Mouse (Mus musculus): ENCODE results near the gene Chchd6. TPM values are rescaled to one million over a fixed set of nuclear protein-coding genes. Genes with fewer than 3 reads are reported as not detected.

Gene Chchd6
- polyA plus RNA-seq, 1 experiment from 2014 or later = 63.0 TPM

DNA sequence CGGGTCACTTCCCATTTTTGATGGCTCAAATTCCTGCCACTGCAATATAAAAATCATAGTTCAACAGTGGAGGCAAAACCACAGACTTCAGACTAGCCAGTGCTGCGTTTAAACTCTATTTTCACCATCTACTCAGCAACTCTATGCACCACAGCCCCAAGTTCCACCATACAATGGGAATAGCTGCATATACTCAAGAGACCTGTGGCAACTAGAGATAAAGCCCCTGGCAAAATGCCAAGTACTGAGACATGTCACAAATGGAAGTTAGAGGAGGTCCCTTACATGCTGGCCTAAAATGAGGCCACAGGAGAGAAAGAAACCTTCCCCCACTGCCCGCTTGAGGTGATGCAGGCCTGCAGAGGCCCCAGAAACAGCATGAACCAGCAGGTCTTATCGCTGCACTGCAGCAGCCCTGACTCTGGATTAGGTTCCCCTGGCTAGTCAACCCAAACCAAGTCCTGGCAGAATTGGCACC is 139.9 kb downstream of the Chchd6 start:
- DNase-seq (ENCODE audit: low spot score) = no peak
- WGBS = 83% methylated on average over 4 of the region's 4 CpGs
- no peaks in the 10 kb centered on the region for H3K27me3 ChIP-seq (ENCODE audit: control insufficient read depth, insufficient read depth, low read length)

DNA sequence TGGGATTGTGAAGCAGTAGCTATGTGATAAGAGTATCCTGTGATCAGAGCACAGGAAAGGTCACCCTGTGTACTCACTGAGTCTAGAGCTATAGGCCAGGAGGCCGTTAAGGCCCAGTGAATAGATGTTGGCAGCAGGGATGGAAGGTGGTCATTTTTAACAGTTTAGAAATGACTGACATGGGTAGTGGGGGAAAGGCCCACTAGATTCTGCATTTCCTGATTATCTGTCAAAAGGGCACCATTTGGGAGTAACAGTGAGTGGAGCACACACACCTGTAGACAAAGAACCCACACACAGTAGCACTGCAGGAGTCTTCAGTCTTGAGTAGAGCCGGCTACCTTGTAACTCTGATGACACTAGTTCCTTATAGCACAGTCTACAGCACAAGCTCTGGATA is 141.0 kb downstream of the Chchd6 start:
- H3K4me2 ChIP-seq (ENCODE audit: low read depth, low read length) = no peak overlapping the region
- no peaks in the 10 kb centered on the region for H3K9me3 ChIP-seq (replicated peaks; ENCODE audit: control insufficient read depth, low read length)
- H3K4me1 ChIP-seq (ENCODE audit: control insufficient read depth, insufficient read depth, low read length) = no peaks in the 10 kb centered on the region
- H3K36me3 ChIP-seq (replicated peaks; ENCODE audit: control insufficient read depth, insufficient read depth, low read depth, low read length) = no peaks in the 10 kb centered on the region
- no peak overlapping the region for H3K27ac ChIP-seq (replicated peaks; ENCODE audit: low read depth, low read length)
- no peak for DNase-seq (ENCODE audit: low spot score)
- ATAC-seq (replicated peaks; ENCODE audit: insufficient number of reproducible peaks, low FRiP score, low TSS enrichment, low read depth) = no peak
- no peak overlapping the region for H3K9ac ChIP-seq (replicated peaks; ENCODE audit: low read length)
- no peak overlapping the region for H3K4me3 ChIP-seq (ENCODE audit: low read depth, low read length)
- H3K27me3 ChIP-seq (ENCODE audit: control insufficient read depth, insufficient read depth, low read length) = no peaks in the 10 kb centered on the region
- 89% methylated on average over 2 of the region's 2 CpGs for WGBS

More for the DNA sequence above, 139.9 kb downstream of the Chchd6 start:
- Histone ChIP-seq H3K4me1 (ENCODE audit: control insufficient read depth, insufficient read depth, low read length) (no peaks in the 10 kb centered on the region), H3K27ac (replicated peaks; ENCODE audit: low read depth, low read length) (no peak overlapping the region), H3K4me2 (ENCODE audit: low read depth, low read length) (no peak overlapping the region), H3K4me3 (ENCODE audit: low read depth, low read length) (no peak overlapping the region), H3K9me3 (replicated peaks; ENCODE audit: control insufficient read depth, low read length) (no peaks in the 10 kb centered on the region), H3K36me3 (replicated peaks; ENCODE audit: control insufficient read depth, insufficient read depth, low read depth, low read length) (no peaks in the 10 kb centered on the region), H3K9ac (replicated peaks; ENCODE audit: low read length) (no peak overlapping the region)
- ATAC-seq (replicated peaks; ENCODE audit: insufficient number of reproducible peaks, low FRiP score, low TSS enrichment, low read depth) = no peak

DNA sequence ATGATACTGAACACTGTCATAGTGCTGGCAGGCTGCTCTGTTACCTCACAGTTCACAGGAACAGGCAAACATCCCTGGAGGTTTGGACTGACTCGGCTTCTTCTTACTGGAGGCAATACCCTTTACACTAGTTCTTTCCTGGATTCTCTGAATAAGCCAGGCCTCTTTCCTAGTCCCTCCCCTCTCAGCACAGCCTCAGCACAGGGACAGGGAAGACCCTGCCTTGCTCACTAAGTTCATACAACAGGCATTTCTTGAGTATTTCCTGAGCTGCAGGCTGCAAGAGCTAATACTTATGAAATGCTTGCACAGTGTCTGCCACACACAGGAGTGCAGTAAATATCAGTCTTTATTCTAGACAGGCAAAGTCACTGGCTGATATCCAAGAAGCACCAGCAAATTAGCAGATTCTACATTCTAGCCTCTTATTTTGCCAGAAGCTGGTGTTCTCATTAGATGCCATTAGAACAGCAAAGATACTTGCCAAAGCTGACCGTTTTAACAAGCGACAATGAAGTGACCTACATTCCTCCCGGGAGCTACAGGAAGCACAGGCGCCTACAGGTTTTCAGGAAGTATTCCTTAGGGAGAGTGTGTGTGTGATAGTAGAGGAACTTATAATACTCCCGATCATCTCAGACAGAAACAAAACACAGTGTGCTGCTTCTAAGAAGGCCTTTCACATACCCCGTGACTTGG is 142.3 kb downstream of the Chchd6 start:
- no peaks in the 10 kb centered on the region for H3K4me1 ChIP-seq (ENCODE audit: control insufficient read depth, insufficient read depth, low read length)
- H3K36me3 ChIP-seq (replicated peaks; ENCODE audit: control insufficient read depth, insufficient read depth, low read depth, low read length) = no peaks in the 10 kb centered on the region
- H3K9me3 ChIP-seq (replicated peaks; ENCODE audit: control insufficient read depth, low read length) = no peaks in the 10 kb centered on the region
- H3K9ac ChIP-seq (replicated peaks; ENCODE audit: low read length) = no peak overlapping the region
- no peaks in the 10 kb centered on the region for H3K27me3 ChIP-seq (ENCODE audit: control insufficient read depth, insufficient read depth, low read length)
- H3K4me3 ChIP-seq (ENCODE audit: low read depth, low read length) = no peak overlapping the region
- DNase-seq (ENCODE audit: low spot score) = no peak
- no peak overlapping the region for H3K4me2 ChIP-seq (ENCODE audit: low read depth, low read length)
- H3K27ac ChIP-seq (replicated peaks; ENCODE audit: low read depth, low read length) = no peak overlapping the region
- WGBS = 32% methylated on average over 7 of the region's 7 CpGs
- ATAC-seq (replicated peaks; ENCODE audit: insufficient number of reproducible peaks, low FRiP score, low TSS enrichment, low read depth) = no peak

DNA sequence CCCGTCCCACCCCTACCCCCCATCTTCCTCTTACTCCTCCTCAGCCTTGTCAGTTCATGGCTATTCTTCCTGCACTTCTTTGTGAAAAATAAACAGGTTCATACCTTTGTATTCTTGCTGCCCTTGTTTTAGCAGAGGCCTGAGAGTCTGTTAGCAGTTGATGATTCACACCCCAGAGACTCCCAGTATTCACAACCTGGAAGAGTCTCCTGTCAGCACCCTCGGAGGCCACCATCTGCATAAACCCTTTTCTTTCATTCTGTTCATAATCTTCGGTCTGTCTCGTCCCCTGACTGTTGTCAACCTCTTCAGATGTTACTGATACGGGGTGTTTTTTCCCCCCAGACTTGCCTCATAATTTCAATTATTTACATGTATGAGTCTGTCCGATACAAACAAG is 143.1 kb downstream of the Chchd6 start:
- Histone ChIP-seq H3K4me1 (ENCODE audit: control insufficient read depth, insufficient read depth, low read length) (no peaks in the 10 kb centered on the region), H3K27ac (replicated peaks; ENCODE audit: low read depth, low read length) (no peak overlapping the region), H3K4me3 (ENCODE audit: low read depth, low read length) (no peak overlapping the region), H3K9me3 (replicated peaks; ENCODE audit: control insufficient read depth, low read length) (no peaks in the 10 kb centered on the region), H3K27me3 (ENCODE audit: control insufficient read depth, insufficient read depth, low read length) (no peaks in the 10 kb centered on the region), H3K9ac (replicated peaks; ENCODE audit: low read length) (no peak overlapping the region), H3K36me3 (replicated peaks; ENCODE audit: control insufficient read depth, insufficient read depth, low read depth, low read length) (no peaks in the 10 kb centered on the region), H3K4me2 (ENCODE audit: low read depth, low read length) (no peak overlapping the region)
- 86% methylated on average over 6 of the region's 6 CpGs for WGBS
- DNase-seq (ENCODE audit: low spot score) (no peak), ATAC-seq (replicated peaks; ENCODE audit: insufficient number of reproducible peaks, low FRiP score, low TSS enrichment, low read depth) (no peak)

DNA sequence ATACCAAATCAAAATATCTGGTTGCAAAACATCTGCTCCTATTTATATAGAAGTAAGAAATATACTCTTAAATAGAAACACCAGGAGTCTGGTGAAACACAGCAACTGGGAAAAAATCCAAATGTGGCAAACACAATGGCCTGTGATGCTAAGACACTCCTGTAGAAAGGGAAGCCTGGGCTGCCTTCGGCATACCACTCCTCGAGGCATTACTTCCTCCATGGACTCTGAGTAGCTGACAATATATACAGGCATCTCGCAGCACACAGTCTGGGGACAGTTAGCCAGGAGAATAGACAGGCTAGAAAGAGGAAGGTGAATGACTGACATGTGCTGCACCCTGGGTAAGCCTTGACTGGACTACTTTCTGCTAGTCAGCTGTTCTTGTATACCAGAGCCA is 146.7 kb downstream of the Chchd6 start:
- Histone ChIP-seq H3K4me1 (ENCODE audit: control insufficient read depth, insufficient read depth, low read length) (no peaks in the 10 kb centered on the region), H3K27ac (replicated peaks; ENCODE audit: low read depth, low read length) (no peak overlapping the region), H3K4me2 (ENCODE audit: low read depth, low read length) (no peak overlapping the region), H3K4me3 (ENCODE audit: low read depth, low read length) (no peak overlapping the region), H3K27me3 (ENCODE audit: control insufficient read depth, insufficient read depth, low read length) (no peaks in the 10 kb centered on the region), H3K36me3 (replicated peaks; ENCODE audit: control insufficient read depth, insufficient read depth, low read depth, low read length) (no peaks in the 10 kb centered on the region), H3K9me3 (replicated peaks; ENCODE audit: control insufficient read depth, low read length) (no peaks in the 10 kb centered on the region), H3K9ac (replicated peaks; ENCODE audit: low read length) (no peak overlapping the region)
- DNase-seq (ENCODE audit: low spot score) (no peak), ATAC-seq (replicated peaks; ENCODE audit: insufficient number of reproducible peaks, low FRiP score, low TSS enrichment, low read depth) (no peak)
- 78% methylated on average over 3 of the region's 3 CpGs for WGBS

DNA sequence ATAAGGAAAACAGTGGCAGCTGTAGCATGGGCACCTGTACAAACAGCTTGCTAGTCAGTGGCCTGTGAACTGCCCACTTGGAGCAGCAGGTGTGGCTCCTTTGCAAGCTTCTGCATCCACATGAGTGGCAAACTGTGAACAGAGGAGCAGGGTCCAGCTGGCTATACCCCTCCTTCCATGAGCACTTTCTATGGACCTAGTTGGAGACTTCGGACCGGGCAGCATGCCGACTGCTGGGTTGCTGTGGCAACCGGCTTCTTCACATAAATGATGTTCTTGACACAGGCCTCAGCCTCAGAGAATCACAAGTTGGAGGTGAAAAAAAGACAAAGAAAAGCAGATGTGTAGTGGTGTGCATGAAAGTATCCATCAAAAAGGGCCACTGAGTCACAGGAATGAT is 154.8 kb downstream of the Chchd6 start:
- ATAC-seq (replicated peaks; ENCODE audit: insufficient number of reproducible peaks, low FRiP score, low TSS enrichment, low read depth) (no peak), DNase-seq (ENCODE audit: low spot score) (no peak)
- 85% methylated on average over 4 of the region's 4 CpGs for WGBS
- no peaks in the 10 kb centered on the region for H3K36me3 ChIP-seq (replicated peaks; ENCODE audit: control insufficient read depth, insufficient read depth, low read depth, low read length)
- no peaks in the 10 kb centered on the region for H3K27me3 ChIP-seq (ENCODE audit: control insufficient read depth, insufficient read depth, low read length)
- H3K27ac ChIP-seq (replicated peaks; ENCODE audit: low read depth, low read length) = no peak overlapping the region
- H3K4me2 ChIP-seq (ENCODE audit: low read depth, low read length) = no peak overlapping the region
- H3K4me1 ChIP-seq (ENCODE audit: control insufficient read depth, insufficient read depth, low read length) = no peaks in the 10 kb centered on the region
- H3K4me3 ChIP-seq (ENCODE audit: low read depth, low read length) = no peak overlapping the region
- H3K9me3 ChIP-seq (replicated peaks; ENCODE audit: control insufficient read depth, low read length) = no peaks in the 10 kb centered on the region
- no peak overlapping the region for H3K9ac ChIP-seq (replicated peaks; ENCODE audit: low read length)

DNA sequence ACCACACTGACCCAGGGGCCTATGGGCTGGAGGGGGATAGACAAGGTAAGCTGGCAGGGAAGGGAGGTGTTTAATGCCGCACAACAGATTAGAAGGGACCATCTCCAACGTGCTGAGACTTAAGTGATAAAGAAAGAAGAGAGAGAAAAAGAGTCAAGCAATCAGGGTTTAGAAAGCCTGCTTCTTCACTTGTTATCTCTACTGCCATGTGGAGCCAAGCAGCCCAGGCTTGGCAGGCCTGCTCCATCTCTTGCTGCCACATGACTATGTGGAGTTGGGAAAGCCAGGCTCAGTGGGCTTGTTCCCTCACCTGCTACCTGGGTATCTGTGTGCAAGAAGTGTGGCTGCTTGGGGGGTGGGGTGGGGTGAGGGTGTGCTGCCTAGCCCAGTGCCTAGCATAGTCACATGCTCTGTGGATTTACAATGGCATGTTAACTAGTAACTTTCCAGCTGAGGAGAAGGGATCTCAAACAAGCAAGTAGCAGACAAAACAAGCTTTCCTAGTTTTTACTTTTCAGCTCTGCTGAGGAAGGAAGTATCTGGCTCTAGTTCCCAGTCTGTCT is 163.5 kb downstream of the Chchd6 start:
- no peaks in the 10 kb centered on the region for H3K27me3 ChIP-seq (ENCODE audit: control insufficient read depth, insufficient read depth, low read length)

DNA sequence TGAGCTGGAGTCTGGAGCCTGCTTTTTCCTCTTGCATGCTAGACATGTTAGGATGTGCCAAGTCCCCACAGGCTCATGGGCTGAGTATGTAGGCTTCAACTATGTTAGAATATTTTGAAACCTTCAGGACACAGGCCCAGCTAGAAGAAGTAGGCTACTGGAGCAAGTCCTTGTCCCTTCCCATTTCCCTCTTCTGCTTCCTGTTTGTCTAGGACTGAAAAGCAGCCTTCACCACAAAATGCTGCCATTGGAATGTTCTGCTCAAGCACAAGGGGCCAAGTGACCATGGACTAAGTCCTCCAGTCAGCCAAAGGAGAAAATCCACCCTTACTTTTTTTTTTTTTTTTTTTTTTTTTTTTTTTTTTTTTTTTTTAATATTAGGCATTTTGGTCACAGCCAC is 164.7 kb downstream of the Chchd6 start:
- ATAC-seq (replicated peaks; ENCODE audit: insufficient number of reproducible peaks, low FRiP score, low TSS enrichment, low read depth) = no peak

More for the DNA sequence above, 163.5 kb downstream of the Chchd6 start:
- no peak overlapping the region for H3K4me2 ChIP-seq (ENCODE audit: low read depth, low read length)
- DNase-seq (ENCODE audit: low spot score) (no peak), ATAC-seq (replicated peaks; ENCODE audit: insufficient number of reproducible peaks, low FRiP score, low TSS enrichment, low read depth) (no peak)
- no peak overlapping the region for H3K9ac ChIP-seq (replicated peaks; ENCODE audit: low read length)
- H3K36me3 ChIP-seq (replicated peaks; ENCODE audit: control insufficient read depth, insufficient read depth, low read depth, low read length) = no peaks in the 10 kb centered on the region
- H3K4me3 ChIP-seq (ENCODE audit: low read depth, low read length) = no peak overlapping the region
- WGBS = 88% methylated on average over 2 of the region's 2 CpGs
- H3K27ac ChIP-seq (replicated peaks; ENCODE audit: low read depth, low read length) = no peak overlapping the region
- no peaks in the 10 kb centered on the region for H3K4me1 ChIP-seq (ENCODE audit: control insufficient read depth, insufficient read depth, low read length)
- no peaks in the 10 kb centered on the region for H3K9me3 ChIP-seq (replicated peaks; ENCODE audit: control insufficient read depth, low read length)

More for the DNA sequence above, 164.7 kb downstream of the Chchd6 start:
- no peak for DNase-seq (ENCODE audit: low spot score)
- Histone ChIP-seq H3K27ac (replicated peaks; ENCODE audit: low read depth, low read length) (no peak overlapping the region), H3K4me3 (ENCODE audit: low read depth, low read length) (no peak overlapping the region), H3K4me2 (ENCODE audit: low read depth, low read length) (no peak overlapping the region), H3K9me3 (replicated peaks; ENCODE audit: control insufficient read depth, low read length) (no peaks in the 10 kb centered on the region), H3K27me3 (ENCODE audit: control insufficient read depth, insufficient read depth, low read length) (no peaks in the 10 kb centered on the region), H3K4me1 (ENCODE audit: control insufficient read depth, insufficient read depth, low read length) (no peaks in the 10 kb centered on the region), H3K9ac (replicated peaks; ENCODE audit: low read length) (no peak overlapping the region), H3K36me3 (replicated peaks; ENCODE audit: control insufficient read depth, insufficient read depth, low read depth, low read length) (no peaks in the 10 kb centered on the region)
